Mouse (Mus musculus) lung, postnatal 0 days (tissue): Measurements from ENCODE around the gene Phospho1.

Source experiments
- CTCF ChIP-seq: IDR thresholded peaks from 2 replicates; pipeline ENCODE4 v1.5.1; 2016; ENCODE audit warnings: antibody characterized with exemption, mild to moderate bottlenecking
- EP300 ChIP-seq: IDR thresholded peaks from 2 replicates; pipeline ENCODE4 v1.6.1; 2016; ENCODE audit warnings: antibody characterized with exemption, mild to moderate bottlenecking, control low read depth

DNA sequence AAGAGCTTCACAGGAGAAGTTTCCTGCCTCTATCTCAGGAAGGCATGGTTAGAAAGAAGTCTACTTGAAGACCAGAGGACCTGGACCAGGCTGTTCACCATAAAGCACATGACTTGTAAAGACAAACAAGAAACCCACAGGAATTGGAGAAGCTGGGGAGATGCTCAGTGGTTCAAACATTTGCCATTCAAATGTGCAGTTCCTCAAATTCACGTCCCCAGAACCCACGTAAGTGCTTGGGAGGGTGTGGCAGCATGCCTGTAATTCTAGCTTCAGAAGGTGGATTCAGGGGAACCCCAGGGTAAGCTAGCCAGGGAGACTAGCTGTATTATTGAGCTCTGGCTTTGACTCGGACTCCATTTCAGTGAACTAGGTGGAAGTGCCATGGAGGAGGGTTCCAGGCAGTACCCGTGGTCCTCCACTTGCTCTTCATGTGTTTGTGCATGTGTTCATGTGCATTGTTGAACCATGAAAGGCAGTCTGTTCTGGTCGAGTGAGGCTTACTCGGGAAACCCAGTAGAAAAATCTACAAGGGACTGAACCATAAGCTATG is 45.7 kb downstream of the Phospho1 start:
- TF ChIP-seq CTCF (no peak), EP300 (no peak)
